Mouse (Mus musculus) kidney, embryonic 16.5 days (tissue): ENCODE measurements around the gene Zfp213. TPM values are rescaled to one million over a fixed set of nuclear protein-coding genes. Genes with fewer than 3 reads are reported as not detected.

Experiments
- ATAC-seq: fragments of 200-750 bp; cut with Nextera tagmentation; 2 replicates; pipeline ENCODE4 v1.8.0; 2017; ENCODE audit warnings: moderate TSS enrichment; ENCODE audit not compliant: low FRiP score, low TSS enrichment
- H3K27ac ChIP-seq: fragments of 300-500 bp; sonication (generic); 2 replicates; pipeline ENCODE4 v1.5.1; 2014; ENCODE audit warnings: low read length
- H3K27me3 ChIP-seq: fragments of 300-500 bp; sonication (generic); 2 replicates; pipeline ENCODE4 v1.6.1; 2014; ENCODE audit warnings: low read length, control low read depth, mixed read lengths; ENCODE audit not compliant: insufficient read depth
- H3K36me3 ChIP-seq: fragments of 300-500 bp; sonication (generic); 2 replicates; pipeline ENCODE4 v1.6.1; 2014; ENCODE audit warnings: low read length, control low read depth, mixed read lengths; ENCODE audit not compliant: insufficient read depth
- H3K4me1 ChIP-seq: fragments of 300-500 bp; sonication (generic); 2 replicates; pipeline ENCODE4 v1.6.1; 2014; ENCODE audit warnings: low read length, control low read depth, mixed read lengths; ENCODE audit not compliant: insufficient read depth
- H3K4me2 ChIP-seq: fragments of 300-500 bp; sonication (generic); replicated peaks from 2 replicates; pipeline ENCODE4 v1.6.1; 2014; ENCODE audit warnings: low read depth, low read length
- H3K4me3 ChIP-seq: fragments of 300-500 bp; sonication (generic); 2 replicates; pipeline ENCODE4 v1.5.1; 2014; ENCODE audit warnings: mild to moderate bottlenecking, low read length
- H3K9ac ChIP-seq: fragments of 300-500 bp; sonication (generic); replicated peaks from 2 replicates; pipeline ENCODE4 v1.6.1; 2014; ENCODE audit warnings: low read length
- H3K9me3 ChIP-seq: fragments of 300-500 bp; sonication (generic); 2 replicates; pipeline ENCODE4 v1.6.1; 2016; ENCODE audit warnings: low read length, control low read depth
- WGBS: fragments of 180-500 bp; shearing (Covaris S2); extraction: QIAGEN DNeasy Blood & Tissue Kit; methylation state at CpG from one replicate; pipeline ENCODE4 v1.1.7; 2014; 5-methylcytosine and 5-hydroxymethylcytosine counted together
- polyA plus RNA-seq: library from polyadenylated mRNA; unstranded; fragments of >200 nt; fragmentation: Nextera tagmentation; extraction: Ambion mirVana; gene quantifications from 2 replicates; pipeline ENCODE4 v1.2.1, GENCODE M21; 2015

The Zfp213 gene
- polyA plus RNA-seq, 1 experiment from 2014 or later = 24.1 TPM

GRCm38 (mm10) chr17:23575951-23576552, 12.0 kb upstream of the Zfp213 start:
- Histone ChIP-seq H3K9me3 (peaks cover 12% of the 10 kb centered on the region; the same call in 1 of the 2 replicates), H3K27ac (no peak overlapping the region), H3K4me1 (no peaks in the 10 kb centered on the region), H3K4me3 (no peak overlapping the region), H3K36me3 (peaks cover 60% of the 10 kb centered on the region), H3K9ac (no peak overlapping the region), H3K4me2 (no peak overlapping the region), H3K27me3 (no peaks in the 10 kb centered on the region)
- peak; percentile 40 for ATAC-seq
- WGBS = 94% methylated on average over 38 of the region's 38 CpGs

- Histone ChIP-seq H3K4me2 (no peak overlapping the region), H3K9ac (no peak overlapping the region), H3K36me3 (peaks cover 43% of the 10 kb centered on the region), H3K4me3 (no peak overlapping the region), H3K27me3 (no peaks in the 10 kb centered on the region), H3K4me1 (no peaks in the 10 kb centered on the region), H3K27ac (no peak overlapping the region), H3K9me3 (peaks cover 12% of the 10 kb centered on the region; the same call in 1 of the 2 replicates)
- 93% methylated on average over 8 of the region's 8 CpGs for WGBS
- no peak for ATAC-seq
Observed at GRCm38 (mm10) chr17:23574130-23574529, 10.1 kb upstream of the Zfp213 start.

- no peak overlapping the region for H3K4me3 ChIP-seq
- no peak overlapping the region for H3K27ac ChIP-seq
- H3K4me2 ChIP-seq = no peak overlapping the region
- ATAC-seq = no peak
- H3K9ac ChIP-seq = no peak overlapping the region
- no peaks in the 10 kb centered on the region for H3K27me3 ChIP-seq
- H3K9me3 ChIP-seq = peaks cover 12% of the 10 kb centered on the region; the same call in 1 of the 2 replicates
- no peaks in the 10 kb centered on the region for H3K4me1 ChIP-seq
- peaks cover 27% of the 10 kb centered on the region for H3K36me3 ChIP-seq
- WGBS = 82% methylated on average over 6 of the region's 6 CpGs
Observed at GRCm38 (mm10) chr17:23572059-23572458, 8.0 kb upstream of the Zfp213 start.

GRCm38 (mm10) chr17:23571084-23571483, 7.0 kb upstream of the Zfp213 start:
- Histone ChIP-seq H3K4me3 (no peak overlapping the region), H3K27me3 (no peaks in the 10 kb centered on the region), H3K9ac (no peak overlapping the region), H3K4me1 (no peaks in the 10 kb centered on the region), H3K27ac (no peak overlapping the region), H3K36me3 (peaks cover 18% of the 10 kb centered on the region), H3K4me2 (no peak overlapping the region), H3K9me3 (0 out of 2 replicates have a peak, but pooled peaks cover 5% of the 10 kb centered on the region)
- 23% methylated on average over 5 of the region's 5 CpGs for WGBS
- no peak; the same call in 1 of the 2 replicates for ATAC-seq

GRCm38 (mm10) chr17:23570017-23570416, 6.0 kb upstream of the Zfp213 start:
- Histone ChIP-seq H3K27ac (no peak overlapping the region), H3K9me3 (no peaks in the 10 kb centered on the region), H3K4me2 (no peak overlapping the region), H3K27me3 (no peaks in the 10 kb centered on the region), H3K4me1 (peaks cover 2% of the 10 kb centered on the region), H3K36me3 (peaks cover 8% of the 10 kb centered on the region; the same call in 1 of the 2 replicates), H3K9ac (no peak overlapping the region), H3K4me3 (no peak overlapping the region)
- peak; percentile 54; the same call in 1 of the 2 replicates for ATAC-seq
- WGBS = 42% methylated on average over 6 of the region's 6 CpGs

GRCm38 (mm10) chr17:23568370-23568769, 4.3 kb upstream of the Zfp213 start:
- Histone ChIP-seq H3K4me2 (no peak overlapping the region), H3K4me1 (peaks cover 6% of the 10 kb centered on the region), H3K4me3 (no peak overlapping the region), H3K9ac (no peak overlapping the region), H3K36me3 (0 out of 2 replicates have a peak, but pooled peaks cover 4% of the 10 kb centered on the region), H3K27me3 (no peaks in the 10 kb centered on the region), H3K9me3 (no peaks in the 10 kb centered on the region), H3K27ac (no peak overlapping the region)
- no peak for ATAC-seq
- 36% methylated on average over 5 of the region's 5 CpGs for WGBS

- H3K4me2 ChIP-seq = no peak overlapping the region
- H3K4me1 ChIP-seq = peaks cover 12% of the 10 kb centered on the region
- WGBS = 47% methylated on average over 5 of the region's 5 CpGs
- ATAC-seq = no peak
- no peak overlapping the region for H3K9ac ChIP-seq
- no peaks in the 10 kb centered on the region for H3K9me3 ChIP-seq
- H3K27me3 ChIP-seq = no peaks in the 10 kb centered on the region
- no peaks in the 10 kb centered on the region for H3K36me3 ChIP-seq
- H3K4me3 ChIP-seq = no peak overlapping the region
- no peak overlapping the region for H3K27ac ChIP-seq
Observed at GRCm38 (mm10) chr17:23566787-23567186, 2.7 kb upstream of the Zfp213 start.

- Histone ChIP-seq H3K4me1 (peaks cover 15% of the 10 kb centered on the region), H3K4me2 (peak overlapping the region; percentile 76), H3K9me3 (no peaks in the 10 kb centered on the region), H3K27ac (peak overlapping the region; percentile 96), H3K9ac (peak overlapping the region; percentile 94), H3K36me3 (peaks cover 18% of the 10 kb centered on the region), H3K27me3 (no peaks in the 10 kb centered on the region), H3K4me3 (peak overlapping the region; percentile 80)
- under 1% methylated on average over 8 of the region's 8 CpGs for WGBS
- peak; percentile 86 for ATAC-seq
Observed at GRCm38 (mm10) chr17:23564368-23564715, 304 bp upstream of the Zfp213 start.

GRCm38 (mm10) chr17:23559767-23560166, 4.3 kb downstream of the Zfp213 start:
- ATAC-seq = no peak
- Histone ChIP-seq H3K9me3 (no peaks in the 10 kb centered on the region), H3K4me3 (no peak overlapping the region), H3K36me3 (peaks cover 52% of the 10 kb centered on the region), H3K27ac (no peak overlapping the region), H3K4me1 (peaks cover 11% of the 10 kb centered on the region), H3K9ac (no peak overlapping the region), H3K4me2 (no peak overlapping the region), H3K27me3 (no peaks in the 10 kb centered on the region)
- WGBS = 65% methylated on average over 7 of the region's 11 CpGs

GRCm38 (mm10) chr17:23555243-23555916, 8.7 kb downstream of the Zfp213 start:
- ATAC-seq = no peak
- peaks cover 9% of the 10 kb centered on the region; the same call in 1 of the 2 replicates for H3K4me1 ChIP-seq
- no peaks in the 10 kb centered on the region for H3K9me3 ChIP-seq
- no peaks in the 10 kb centered on the region for H3K27me3 ChIP-seq
- no peak overlapping the region for H3K27ac ChIP-seq
- H3K4me2 ChIP-seq = no peak overlapping the region
- peaks cover 43% of the 10 kb centered on the region for H3K36me3 ChIP-seq
- no peak overlapping the region for H3K9ac ChIP-seq
- no peak overlapping the region for H3K4me3 ChIP-seq
- 67% methylated on average over 7 of the region's 7 CpGs for WGBS
